Mouse (Mus musculus): ENCODE data around the gene Egln3. TPM values are rescaled to one million over a fixed set of nuclear protein-coding genes. Genes with fewer than 3 reads are reported as not detected.

Egln3 gene
- polyA plus RNA-seq, 1 experiment, result 6.3 TPM

DNA sequence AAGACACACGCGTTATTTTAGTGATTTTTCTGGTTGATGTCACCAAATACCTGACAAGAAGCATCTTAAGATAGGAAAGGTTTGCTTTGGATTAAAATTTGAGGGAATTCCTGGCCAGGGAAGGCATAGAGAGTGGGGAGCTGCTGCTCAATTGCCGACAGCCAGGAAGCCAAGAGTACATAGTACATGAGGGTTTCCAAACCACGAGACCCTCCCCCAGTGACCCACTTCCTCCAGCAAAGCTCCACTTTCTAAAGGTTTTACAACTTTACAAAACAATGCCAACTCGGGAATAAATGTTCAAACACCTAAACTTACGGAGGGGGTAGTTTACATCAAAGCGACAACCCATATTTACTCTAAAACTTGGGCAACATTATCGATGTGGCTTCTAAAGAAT, 6.8 kb downstream of the Egln3 start:
- peaks cover 6% of the 10 kb centered on the region; the same call in 1 of the 2 replicates for H3K4me1 ChIP-seq (ENCODE audit: control insufficient read depth, insufficient read depth, low read length)
- TF ChIP-seq CTCF (IDR thresholded peaks at IDR 0.05; ENCODE audit: extremely low read depth, insufficient read depth, low read length) (no peak), POLR2A (IDR thresholded peaks at IDR 0.05; ENCODE audit: extremely low read depth, insufficient read depth, low read length) (no peak)

GRCm38 (mm10) chr12:54194159-54194558, 9.5 kb downstream of the Egln3 start:
- Histone ChIP-seq H3K27ac (ENCODE audit: insufficient read depth, low read length) (no peak overlapping the region), H3K4me1 (ENCODE audit: control insufficient read depth, insufficient read depth, low read length) (peaks cover 6% of the 10 kb centered on the region; the same call in 1 of the 2 replicates), H3K4me3 (ENCODE audit: insufficient read depth, low read length) (no peak overlapping the region)
- TF ChIP-seq POLR2A (IDR thresholded peaks at IDR 0.05; ENCODE audit: extremely low read depth, insufficient read depth, low read length) (no peak), CTCF (IDR thresholded peaks at IDR 0.05; ENCODE audit: extremely low read depth, insufficient read depth, low read length) (no peak)

More for the DNA sequence above, 6.8 kb downstream of the Egln3 start:
- H3K4me3 ChIP-seq (ENCODE audit: insufficient read depth, low read length), result no peak overlapping the region
- no peak overlapping the region for H3K27ac ChIP-seq (ENCODE audit: insufficient read depth, low read length)

DNA sequence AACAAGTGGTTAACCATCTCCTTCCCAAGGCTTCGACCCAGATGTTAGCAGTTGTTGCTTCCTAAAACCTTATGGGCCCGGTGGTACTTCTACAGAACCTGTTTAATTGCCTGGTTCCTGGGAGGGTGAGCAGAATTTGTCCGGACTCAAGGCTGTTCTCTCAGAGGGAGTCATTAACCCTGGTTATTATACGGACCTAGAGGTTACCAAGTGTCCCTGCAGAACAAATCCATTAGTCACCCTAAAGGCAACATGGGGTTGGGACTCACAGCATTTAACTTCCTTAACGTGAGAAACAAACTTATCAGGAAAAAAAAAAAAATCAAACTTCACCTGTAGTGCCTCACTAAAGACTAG, 11.4 kb downstream of the Egln3 start:
- no peak for TF ChIP-seq POLR2A (IDR thresholded peaks at IDR 0.05; ENCODE audit: extremely low read depth, insufficient read depth, low read length)
- no peak for TF ChIP-seq CTCF (IDR thresholded peaks at IDR 0.05; ENCODE audit: extremely low read depth, insufficient read depth, low read length)
- Histone ChIP-seq H3K27ac (ENCODE audit: insufficient read depth, low read length) (no peak overlapping the region), H3K4me1 (ENCODE audit: control insufficient read depth, insufficient read depth, low read length) (peaks cover 2% of the 10 kb centered on the region; the same call in 1 of the 2 replicates), H3K4me3 (ENCODE audit: insufficient read depth, low read length) (peak overlapping the region; percentile 21; the same call in 1 of the 2 replicates)

DNA sequence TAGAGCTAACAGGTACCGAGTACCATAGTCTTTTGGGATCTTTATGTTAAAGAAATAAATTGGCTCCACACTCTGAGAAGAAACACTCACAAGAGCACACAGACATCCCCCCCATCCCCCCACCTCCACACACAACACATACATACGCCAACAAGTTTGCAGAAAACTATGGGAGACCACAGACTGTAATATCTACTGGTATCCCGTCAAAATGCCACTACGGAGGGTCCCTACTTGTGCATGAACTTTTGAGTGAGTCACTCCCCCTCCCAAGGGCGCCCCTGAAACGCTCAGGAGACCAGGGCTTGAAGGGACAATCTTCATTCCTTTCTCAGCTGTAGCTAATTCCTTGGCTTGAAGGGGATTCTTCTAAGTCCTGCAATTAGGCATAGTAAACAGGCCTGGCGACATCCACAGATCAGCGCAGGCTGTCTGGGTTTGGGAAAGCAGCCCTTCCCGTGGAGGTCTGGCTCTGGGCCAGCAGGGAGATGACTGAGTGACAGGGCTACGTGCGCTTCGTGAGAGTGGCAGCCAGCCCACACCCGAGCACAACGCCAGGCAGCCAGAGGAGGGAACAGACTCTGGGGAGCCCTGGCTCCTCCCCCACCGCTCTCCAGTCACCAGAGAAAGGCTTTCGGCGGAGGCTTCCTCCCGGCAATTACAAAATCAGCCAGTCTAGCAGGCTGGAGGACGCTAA, 11.9 kb downstream of the Egln3 start:
- Histone ChIP-seq H3K4me3 (ENCODE audit: insufficient read depth, low read length) (peak overlapping the region; percentile 21), H3K27ac (ENCODE audit: insufficient read depth, low read length) (no peak overlapping the region), H3K4me1 (ENCODE audit: control insufficient read depth, insufficient read depth, low read length) (no peaks in the 10 kb centered on the region)
- TF ChIP-seq POLR2A (IDR thresholded peaks at IDR 0.05; ENCODE audit: extremely low read depth, insufficient read depth, low read length), result no peak
- no peak for TF ChIP-seq CTCF (IDR thresholded peaks at IDR 0.05; ENCODE audit: extremely low read depth, insufficient read depth, low read length)

DNA sequence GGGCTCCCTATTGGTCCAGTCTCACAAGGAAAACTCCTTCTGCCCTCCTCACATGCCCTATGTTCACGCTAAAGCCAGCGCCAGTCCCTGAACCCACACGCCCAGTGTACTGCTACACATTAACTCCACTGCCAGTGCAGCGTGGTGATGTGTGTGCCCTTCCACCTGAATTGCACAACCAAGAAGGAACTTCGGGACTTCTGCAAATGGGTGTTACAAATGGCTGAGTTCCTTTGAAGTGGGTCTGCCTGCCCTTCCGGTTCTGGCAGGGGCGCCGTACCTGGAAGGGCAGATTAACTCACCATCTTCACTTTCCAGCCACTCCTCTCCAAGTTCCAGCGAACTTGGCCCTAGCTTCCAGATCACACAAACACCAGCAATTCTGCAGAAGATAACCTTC, 12.5 kb downstream of the Egln3 start:
- TF ChIP-seq POLR2A (IDR thresholded peaks at IDR 0.05; ENCODE audit: extremely low read depth, insufficient read depth, low read length), result no peak
- TF ChIP-seq CTCF (IDR thresholded peaks at IDR 0.05; ENCODE audit: extremely low read depth, insufficient read depth, low read length), result no peak
- H3K4me3 ChIP-seq (ENCODE audit: insufficient read depth, low read length), result no peak overlapping the region
- H3K4me1 ChIP-seq (ENCODE audit: control insufficient read depth, insufficient read depth, low read length), result no peaks in the 10 kb centered on the region
- no peak overlapping the region for H3K27ac ChIP-seq (ENCODE audit: insufficient read depth, low read length)

- no peaks in the 10 kb centered on the region for H3K4me1 ChIP-seq (ENCODE audit: control insufficient read depth, insufficient read depth, low read length)
- TF ChIP-seq CTCF (IDR thresholded peaks at IDR 0.05; ENCODE audit: extremely low read depth, insufficient read depth, low read length), result no peak
- no peak for TF ChIP-seq POLR2A (IDR thresholded peaks at IDR 0.05; ENCODE audit: extremely low read depth, insufficient read depth, low read length)
- no peak overlapping the region for H3K27ac ChIP-seq (ENCODE audit: insufficient read depth, low read length)
Observed at GRCm38 (mm10) chr12:54187812-54188600, 15.7 kb downstream of the Egln3 start.

GRCm38 (mm10) chr12:54186926-54187623, 16.6 kb downstream of the Egln3 start:
- H3K4me3 ChIP-seq (ENCODE audit: insufficient read depth, low read length), result no peak overlapping the region

More at GRCm38 (mm10) chr12:54187812-54188600, 15.7 kb downstream of the Egln3 start:
- no peak overlapping the region for H3K4me3 ChIP-seq (ENCODE audit: insufficient read depth, low read length)

GRCm38 (mm10) chr12:54184264-54184663, 19.4 kb downstream of the Egln3 start:
- Histone ChIP-seq H3K4me3 (ENCODE audit: insufficient read depth, low read length) (no peak overlapping the region), H3K4me1 (ENCODE audit: control insufficient read depth, insufficient read depth, low read length) (no peaks in the 10 kb centered on the region), H3K27ac (ENCODE audit: insufficient read depth, low read length) (no peak overlapping the region)
- no peak for TF ChIP-seq CTCF (IDR thresholded peaks at IDR 0.05; ENCODE audit: extremely low read depth, insufficient read depth, low read length)
- no peak for TF ChIP-seq POLR2A (IDR thresholded peaks at IDR 0.05; ENCODE audit: extremely low read depth, insufficient read depth, low read length)

More at GRCm38 (mm10) chr12:54186926-54187623, 16.6 kb downstream of the Egln3 start:
- no peaks in the 10 kb centered on the region for H3K4me1 ChIP-seq (ENCODE audit: control insufficient read depth, insufficient read depth, low read length)
- TF ChIP-seq POLR2A (IDR thresholded peaks at IDR 0.05; ENCODE audit: extremely low read depth, insufficient read depth, low read length) (no peak), CTCF (IDR thresholded peaks at IDR 0.05; ENCODE audit: extremely low read depth, insufficient read depth, low read length) (no peak)
- H3K27ac ChIP-seq (ENCODE audit: insufficient read depth, low read length), result no peak overlapping the region

DNA sequence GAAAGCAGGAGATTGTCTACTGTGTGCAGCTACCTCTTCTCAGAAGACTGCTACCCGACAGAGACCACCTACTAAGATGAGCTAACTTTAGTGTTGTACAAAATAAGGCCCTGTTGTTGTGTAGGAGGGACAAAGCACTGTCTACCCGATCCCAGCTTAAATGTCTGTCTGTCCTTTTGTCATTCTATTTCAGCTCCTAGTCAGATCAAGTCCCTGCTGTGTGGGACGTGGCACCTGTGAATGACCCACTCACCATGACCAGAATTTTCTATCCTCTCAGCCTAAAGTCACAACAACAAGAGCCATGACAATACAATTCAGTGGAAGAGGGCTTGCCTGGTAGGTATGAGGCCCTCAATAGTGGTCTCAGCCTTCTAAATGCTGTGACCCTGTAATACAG, 25.3 kb downstream of the Egln3 start:
- Histone ChIP-seq H3K27ac (ENCODE audit: insufficient read depth, low read length) (no peak overlapping the region), H3K4me1 (ENCODE audit: control insufficient read depth, insufficient read depth, low read length) (no peaks in the 10 kb centered on the region), H3K4me3 (ENCODE audit: insufficient read depth, low read length) (no peak overlapping the region)
- TF ChIP-seq CTCF (IDR thresholded peaks at IDR 0.05; ENCODE audit: extremely low read depth, insufficient read depth, low read length) (no peak), POLR2A (IDR thresholded peaks at IDR 0.05; ENCODE audit: extremely low read depth, insufficient read depth, low read length) (no peak)
